Mouse (Mus musculus) induced T-regulatory cell, adult 2 months (primary cell): Measurements from ENCODE around the gene Rrnad1.
A peak's percentile ranks its signal among the peaks of the same experiment; 100 is the strongest.

Experiments used
- DNase-seq: peaks from one replicate; pipeline ENCODE4 v3.0.0-alpha.2; 2012; ENCODE audit warnings: low read depth

The Rrnad1 gene

DNA sequence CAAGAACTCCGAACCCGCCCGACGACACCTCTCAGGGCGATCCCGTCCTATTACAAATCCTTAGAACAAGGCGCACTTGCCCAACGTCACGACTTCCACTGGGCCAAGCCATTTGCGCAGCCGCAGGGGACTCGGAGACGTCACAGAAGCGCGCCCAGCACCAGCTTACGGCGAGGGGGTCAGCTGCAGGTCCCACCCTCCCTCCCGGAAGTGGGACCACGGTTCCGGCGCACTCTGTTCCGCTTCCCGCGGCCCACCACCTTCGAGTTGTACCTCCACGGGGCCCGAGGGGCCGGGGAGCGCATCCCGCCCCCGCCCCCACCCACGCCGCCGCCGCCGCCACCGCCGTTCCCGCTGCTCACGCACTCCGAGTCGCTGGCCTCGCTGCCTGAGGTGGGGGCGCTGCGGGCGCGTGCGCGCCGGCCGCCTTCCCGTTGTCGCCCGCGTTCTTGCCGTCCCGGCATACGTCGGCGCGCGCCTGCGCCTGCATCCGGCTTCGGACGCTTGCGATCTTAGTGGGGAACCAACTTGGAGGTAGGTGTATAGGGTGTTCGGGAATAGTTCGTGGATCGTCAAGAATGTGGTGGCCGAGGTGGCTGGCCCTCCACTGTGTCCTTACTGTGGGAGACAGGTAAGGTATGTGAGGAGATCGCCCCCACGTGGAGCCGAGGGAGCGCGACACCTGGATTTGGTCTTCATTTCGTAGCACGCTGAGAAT, at the start of gene Rrnad1, which contains the start of gene Isg20l2:
Gene Rrnad1 (minus strand): TSS at position 640 of the 718 bp plus-strand sequence.
Gene Isg20l2 (plus strand): TSS at position 237 of the 718 bp plus-strand sequence.
- DNase-seq, result peak; percentile 97

GRCm38 (mm10) chr3:87980085-87980484, 49.6 kb upstream of the Rrnad1 start:
- no peak for DNase-seq

GRCm38 (mm10) chr3:87979493-87979892, 49.0 kb upstream of the Rrnad1 start:
- DNase-seq, result no peak

DNA sequence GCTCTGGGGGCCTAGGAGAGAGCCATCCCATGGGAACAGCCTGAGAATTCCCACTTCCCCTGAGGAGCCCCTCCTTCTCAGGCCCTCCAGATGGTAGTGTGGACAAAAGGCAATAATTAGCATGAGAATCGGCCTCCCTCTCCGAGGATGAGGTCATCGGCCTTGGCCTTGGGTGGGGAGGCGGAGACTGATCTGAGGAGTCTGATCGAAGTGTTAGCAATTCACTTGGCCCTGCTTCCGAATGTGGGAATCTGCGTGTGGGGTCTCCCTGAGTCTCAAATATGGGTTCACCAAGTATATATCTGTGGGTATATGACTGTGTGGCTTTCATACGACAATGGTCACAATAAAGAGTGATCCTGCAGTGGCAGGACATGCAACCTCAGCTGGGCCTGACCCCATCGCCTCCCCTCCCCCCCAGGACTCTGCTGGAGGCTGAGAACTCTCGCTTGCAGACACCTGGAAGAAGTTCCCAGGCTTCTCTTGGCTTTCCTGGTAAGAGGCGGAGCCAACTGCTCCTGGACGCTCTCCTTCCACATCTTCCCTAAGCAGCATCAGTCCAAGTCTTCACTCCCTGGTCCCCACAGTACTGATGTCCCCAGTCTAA, 44.0 kb upstream of the Rrnad1 start:
- no peak for DNase-seq

DNA sequence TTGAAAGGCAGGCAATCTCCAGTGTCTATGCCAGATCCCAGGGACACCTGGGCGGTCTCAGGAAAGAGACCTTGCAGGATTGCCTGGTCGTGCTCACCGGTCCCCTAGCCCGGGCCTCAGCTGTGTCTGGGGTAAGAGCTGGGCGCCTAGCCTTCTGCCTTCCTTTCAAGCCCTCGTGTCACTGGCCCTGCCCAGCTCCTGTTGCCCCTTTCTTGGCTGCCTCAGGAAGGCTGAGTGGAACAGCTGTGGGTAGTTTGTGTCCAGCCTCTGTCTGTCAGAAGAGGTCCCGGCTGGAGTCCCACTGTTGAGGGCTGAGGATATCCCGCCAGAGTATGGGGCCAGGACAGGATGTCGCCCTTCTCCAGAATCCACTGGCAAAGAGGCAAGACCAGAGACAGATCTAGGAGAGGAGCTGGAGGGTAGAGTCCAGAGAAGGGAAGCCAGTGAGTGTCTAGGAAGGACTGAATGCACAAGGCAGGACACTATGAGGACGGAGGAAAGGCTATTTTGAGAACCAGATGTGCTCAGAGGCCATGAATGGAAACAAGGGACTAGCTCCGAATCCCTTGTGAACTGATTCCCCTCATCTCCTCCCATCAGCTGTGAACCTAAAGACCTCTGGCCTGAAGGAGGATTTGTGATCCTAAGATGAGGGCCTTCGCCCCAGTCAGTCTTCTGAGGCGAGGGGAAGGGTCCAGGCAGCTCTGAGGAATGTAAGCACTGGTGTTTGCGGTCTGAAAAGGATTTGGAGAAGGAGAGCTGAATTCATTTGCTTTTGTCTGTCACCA, 43.3 kb upstream of the Rrnad1 start:
- no peak for DNase-seq

DNA sequence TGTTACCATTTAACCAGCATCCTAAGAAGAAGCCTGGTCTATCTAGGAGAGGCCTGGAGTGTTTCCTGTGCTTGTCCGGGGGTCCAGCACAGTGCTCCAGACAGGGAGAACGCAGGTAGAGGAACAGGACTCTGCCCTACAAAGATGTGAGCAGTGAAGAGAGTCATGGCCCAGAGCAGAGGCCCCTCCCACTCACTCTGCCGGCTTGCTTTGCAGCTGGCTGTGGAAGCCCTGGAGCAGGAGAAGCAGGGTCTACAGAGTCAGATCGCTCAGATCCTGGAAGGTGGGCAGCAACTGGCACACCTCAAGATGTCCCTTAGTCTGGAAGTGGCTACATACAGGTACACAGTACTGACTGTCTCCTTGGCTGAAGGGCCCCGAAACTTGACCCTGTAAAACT, 42.3 kb upstream of the Rrnad1 start:
- DNase-seq, result no peak

DNA sequence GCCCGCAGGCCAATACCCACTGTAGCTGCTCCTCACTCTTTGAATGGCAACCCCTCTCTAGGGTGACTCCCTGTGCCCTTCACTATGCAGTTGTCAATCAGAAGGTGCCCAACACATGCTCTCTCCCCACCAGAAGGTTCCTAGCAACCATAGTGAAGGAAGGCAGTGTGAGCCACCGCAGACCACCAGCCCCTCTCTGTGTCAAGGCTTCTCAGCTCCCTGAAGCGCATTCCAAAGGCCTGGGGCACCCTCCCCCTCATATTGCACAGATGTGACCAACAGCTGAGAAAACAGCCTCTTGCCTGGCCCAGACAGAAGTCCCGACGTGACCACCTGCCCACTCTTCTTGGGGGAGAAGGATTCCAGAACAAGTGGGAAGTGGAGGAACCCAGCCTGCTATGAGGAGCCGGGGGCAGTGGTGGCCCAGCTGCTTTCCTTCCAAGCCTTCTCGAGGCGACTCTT, 41.7 kb upstream of the Rrnad1 start:
- no peak for DNase-seq

GRCm38 (mm10) chr3:87971489-87972202, 41.1 kb upstream of the Rrnad1 start:
- no peak for DNase-seq

- peak; percentile 34 for DNase-seq
Measured at GRCm38 (mm10) chr3:87970939-87971488, 40.5 kb upstream of the Rrnad1 start, which contains the start of gene Nes. Gene Nes, plus strand, starts transcription at chr3:87971078.

DNA sequence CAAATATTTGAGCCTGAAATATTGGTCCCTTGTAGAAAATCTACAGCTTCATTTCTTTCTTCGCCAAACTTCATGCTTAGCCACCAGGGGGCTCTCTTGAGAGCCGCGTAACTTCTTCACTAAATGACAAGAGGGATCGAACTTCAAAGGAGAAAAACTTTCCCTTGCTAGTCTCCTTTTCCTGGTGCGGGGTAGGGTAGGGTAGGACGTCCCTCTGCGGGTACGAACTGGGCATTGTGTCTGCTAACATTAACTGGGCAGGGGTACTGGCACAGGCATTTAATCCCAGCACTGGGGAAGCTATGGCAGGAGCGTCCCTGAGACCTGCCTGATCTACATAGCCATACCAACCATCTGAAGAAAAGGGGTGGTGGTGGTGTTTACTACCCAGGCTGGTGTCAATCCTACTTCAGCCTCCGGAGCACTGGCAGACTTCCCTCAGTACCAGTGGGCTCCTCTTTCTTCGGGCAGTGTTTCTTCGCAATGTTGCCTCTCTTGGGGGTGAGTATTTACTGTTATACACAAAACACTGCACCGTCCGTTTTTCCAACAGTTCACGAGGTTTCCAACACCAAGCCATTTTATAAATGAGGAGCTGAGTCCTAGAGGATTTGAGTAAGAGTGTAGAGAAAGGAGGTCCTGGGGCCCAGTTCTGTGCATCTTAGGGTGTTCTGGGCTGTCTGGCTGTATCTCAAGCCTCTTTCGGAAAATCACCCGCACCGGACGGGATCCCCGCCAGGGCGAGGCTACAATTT, 39.8 kb upstream of the Rrnad1 start:
- DNase-seq, result peak; percentile 85

DNA sequence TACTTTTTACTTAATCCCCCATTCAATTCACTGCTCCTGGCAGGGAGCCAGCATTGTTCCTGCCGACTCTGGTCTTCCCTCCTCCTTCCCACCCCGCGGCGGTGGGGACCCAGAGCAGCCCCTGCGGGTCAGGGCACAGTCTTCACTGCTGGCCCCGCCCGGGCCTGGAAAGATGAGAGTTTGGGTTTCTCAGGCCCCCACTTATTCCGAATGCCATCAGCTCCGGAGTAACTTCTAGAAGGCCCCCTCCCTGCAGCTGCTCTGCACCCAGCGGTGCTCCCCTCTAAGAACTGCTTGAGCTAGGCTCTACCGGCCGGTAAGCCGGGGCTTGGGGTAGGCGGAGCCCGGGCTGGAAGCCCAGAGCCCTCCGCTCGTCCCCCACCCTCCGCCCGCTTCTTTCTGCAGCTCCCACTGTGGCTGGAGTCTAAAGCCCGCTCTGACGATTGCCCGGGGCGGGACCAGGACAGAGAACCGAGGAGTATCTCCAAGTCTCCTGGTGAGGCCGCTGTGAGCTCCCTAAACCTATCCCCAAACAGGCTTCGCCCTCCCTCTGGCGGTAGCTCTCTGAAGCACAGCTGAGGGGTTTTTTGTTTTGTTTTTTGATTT, 30.2 kb upstream of the Rrnad1 start:
- peak; percentile 88 for DNase-seq

DNA sequence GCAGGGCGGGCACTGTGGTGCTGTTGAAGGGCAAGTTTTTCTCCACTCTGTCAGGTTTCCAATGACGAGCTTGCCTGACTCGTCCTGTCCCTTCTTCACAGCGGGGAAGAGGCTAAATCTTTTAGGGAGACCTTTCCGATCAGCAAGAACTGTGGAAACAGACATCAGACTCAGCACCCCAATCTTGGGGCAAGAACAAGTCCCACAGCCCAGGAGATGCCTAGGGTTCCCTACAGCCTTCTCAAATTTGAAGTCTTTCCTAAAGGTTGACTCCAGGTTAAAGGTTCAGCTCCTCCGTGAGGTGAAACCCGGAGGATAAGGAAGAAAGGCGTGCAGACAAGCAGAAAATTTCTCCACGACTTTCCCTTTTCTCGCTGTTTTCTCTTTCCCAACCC, 29.7 kb upstream of the Rrnad1 start:
- DNase-seq, result no peak

GRCm38 (mm10) chr3:87959371-87959770, 28.9 kb upstream of the Rrnad1 start:
- DNase-seq, result no peak

- DNase-seq, result no peak
Measured at GRCm38 (mm10) chr3:87958967-87959366, 28.4 kb upstream of the Rrnad1 start.

GRCm38 (mm10) chr3:87958476-87958875, 28.0 kb upstream of the Rrnad1 start:
- DNase-seq, result no peak

DNA sequence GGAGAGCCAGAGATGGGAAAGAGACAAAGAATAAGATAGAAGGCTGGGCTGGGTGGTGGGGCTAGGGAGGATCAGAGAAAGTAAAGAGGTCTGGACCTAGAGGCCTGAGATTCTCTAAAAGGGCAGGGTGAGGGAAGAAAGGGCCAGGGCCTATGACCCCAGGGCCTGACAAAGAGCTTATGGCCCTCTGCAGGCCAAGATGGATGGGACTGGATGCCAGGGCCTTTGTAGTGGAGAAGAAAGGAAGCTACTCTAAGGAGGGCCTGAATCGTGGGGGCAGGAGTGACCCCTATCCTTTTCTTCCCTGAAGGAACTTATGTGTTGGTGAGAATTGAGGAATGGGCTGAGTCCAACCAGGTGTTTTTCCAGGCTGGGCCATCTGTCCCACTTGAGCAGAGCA, 27.5 kb upstream of the Rrnad1 start:
- no peak for DNase-seq

GRCm38 (mm10) chr3:87952440-87952839, 21.9 kb upstream of the Rrnad1 start:
- DNase-seq, result no peak

- no peak for DNase-seq
Measured at GRCm38 (mm10) chr3:87951946-87952345, 21.4 kb upstream of the Rrnad1 start.

GRCm38 (mm10) chr3:87949955-87950515, 19.5 kb upstream of the Rrnad1 start:
- DNase-seq, result no peak

- DNase-seq, result no peak
Measured at GRCm38 (mm10) chr3:87949266-87949954, 18.9 kb upstream of the Rrnad1 start.
